Mouse (Mus musculus): Measurements from ENCODE around the gene Rfx4. TPM values are rescaled to one million over a fixed set of nuclear protein-coding genes. Genes with fewer than 3 reads are reported as not detected.

Rfx4 gene
- polyA plus RNA-seq, 1 experiment = 27.9 TPM

DNA sequence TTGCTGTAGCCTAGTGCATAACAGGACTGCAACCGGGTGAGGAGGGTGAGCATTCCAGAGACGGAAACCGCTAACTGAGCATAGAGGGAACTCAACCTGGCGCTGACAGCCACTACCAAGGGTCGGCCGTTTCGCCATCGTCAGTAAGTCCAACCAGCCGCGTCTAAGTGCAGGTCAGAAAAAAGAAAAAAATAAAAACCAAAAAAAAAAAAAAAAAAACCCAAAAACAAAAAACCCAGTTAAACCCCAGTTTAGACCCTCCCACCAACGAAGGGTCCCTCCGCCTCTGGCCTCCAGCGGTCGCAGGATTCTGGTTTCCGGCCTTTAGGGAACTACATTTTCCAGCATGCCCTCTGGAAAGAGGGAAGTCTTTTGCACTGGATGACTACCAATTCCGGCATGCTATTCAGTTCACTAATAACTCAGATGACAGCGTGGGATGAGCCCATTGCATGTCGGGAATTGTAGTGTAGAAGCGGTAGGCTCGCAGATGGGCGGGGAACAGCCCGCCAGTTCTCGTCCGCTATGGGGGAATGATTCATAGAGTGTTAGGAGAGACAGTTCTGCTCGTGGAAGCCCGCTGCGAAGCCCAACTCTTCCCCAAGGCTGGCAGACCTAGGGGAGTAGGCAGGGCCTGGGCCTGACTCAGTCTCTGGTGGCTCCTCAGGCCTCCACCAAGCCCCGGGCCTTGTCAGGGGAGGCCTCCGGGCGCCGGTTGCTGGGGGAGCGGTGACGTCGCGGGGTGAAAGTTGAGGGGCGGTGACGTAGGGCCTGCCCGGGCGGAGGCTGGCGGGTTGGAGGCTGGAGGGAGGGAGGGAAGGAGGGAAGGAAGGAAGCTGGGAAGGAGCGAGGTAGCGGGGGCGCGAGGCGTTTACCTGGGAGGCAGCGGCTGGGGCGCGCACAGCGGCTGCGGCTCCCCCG is 161.2 kb downstream of the Rfx4 start, which contains the start of gene Ric8b:
Gene Ric8b (plus strand): TSS at position 807 of the 921 bp plus-strand sequence.
- TF ChIP-seq POLR2A (IDR thresholded peaks at IDR 0.05; ENCODE audit: borderline replicate concordance, extremely low read depth, insufficient read depth, insufficient read length, poor library complexity, severe bottlenecking) (peak; percentile 64; the same call in 1 of the 2 replicates), CTCF (IDR thresholded peaks at IDR 0.05; ENCODE audit: borderline replicate concordance, extremely low read depth, insufficient read depth, insufficient read length) (no peak)
- peak; percentile 100 for DNase-seq (ENCODE audit: low read depth)

DNA sequence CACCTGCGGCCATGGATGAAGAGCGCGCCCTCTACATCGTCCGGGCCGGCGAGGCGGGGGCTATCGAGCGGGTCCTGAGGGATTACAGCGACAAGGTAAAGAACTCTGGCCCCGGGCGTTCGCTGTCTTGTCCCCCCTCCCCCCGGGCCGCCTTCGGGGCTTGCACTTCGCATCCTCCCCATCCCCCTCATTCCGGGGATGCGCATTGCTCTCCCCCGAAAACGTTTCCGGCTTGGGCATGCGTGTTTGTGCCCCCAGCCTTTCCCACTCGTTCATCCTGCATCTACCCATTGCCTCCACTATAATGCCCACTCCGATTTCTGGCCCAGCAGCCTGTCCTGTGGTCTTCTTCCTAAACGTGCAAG is 161.9 kb downstream of the Rfx4 start:
- peak; percentile 81 for DNase-seq (ENCODE audit: low read depth)
- TF ChIP-seq CTCF (IDR thresholded peaks at IDR 0.05; ENCODE audit: borderline replicate concordance, extremely low read depth, insufficient read depth, insufficient read length) (no peak), POLR2A (IDR thresholded peaks at IDR 0.05; ENCODE audit: borderline replicate concordance, extremely low read depth, insufficient read depth, insufficient read length, poor library complexity, severe bottlenecking) (no peak)

DNA sequence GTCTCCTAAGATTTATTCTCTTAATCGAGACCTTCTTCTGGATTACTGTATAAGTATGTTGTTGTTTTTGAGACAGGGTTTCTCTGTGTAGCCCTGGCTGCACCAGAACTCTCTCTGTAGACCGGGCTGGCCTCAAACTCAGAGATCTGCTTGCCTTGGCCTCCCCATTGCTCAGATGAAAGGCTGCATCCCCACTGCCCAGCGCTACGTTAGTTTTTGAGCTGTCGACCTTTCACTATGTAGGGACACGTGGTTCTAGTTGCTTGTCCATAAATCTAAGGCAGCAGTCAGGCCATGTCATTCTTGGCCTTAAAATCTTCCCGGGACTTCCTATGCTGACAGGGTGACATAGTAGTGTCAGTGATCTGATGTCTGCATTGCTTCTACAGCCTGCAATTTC is 170.5 kb downstream of the Rfx4 start:
- TF ChIP-seq CTCF (IDR thresholded peaks at IDR 0.05; ENCODE audit: borderline replicate concordance, extremely low read depth, insufficient read depth, insufficient read length) = no peak
- no peak for TF ChIP-seq POLR2A (IDR thresholded peaks at IDR 0.05; ENCODE audit: borderline replicate concordance, extremely low read depth, insufficient read depth, insufficient read length, poor library complexity, severe bottlenecking)
- DNase-seq (ENCODE audit: low read depth) = no peak

DNA sequence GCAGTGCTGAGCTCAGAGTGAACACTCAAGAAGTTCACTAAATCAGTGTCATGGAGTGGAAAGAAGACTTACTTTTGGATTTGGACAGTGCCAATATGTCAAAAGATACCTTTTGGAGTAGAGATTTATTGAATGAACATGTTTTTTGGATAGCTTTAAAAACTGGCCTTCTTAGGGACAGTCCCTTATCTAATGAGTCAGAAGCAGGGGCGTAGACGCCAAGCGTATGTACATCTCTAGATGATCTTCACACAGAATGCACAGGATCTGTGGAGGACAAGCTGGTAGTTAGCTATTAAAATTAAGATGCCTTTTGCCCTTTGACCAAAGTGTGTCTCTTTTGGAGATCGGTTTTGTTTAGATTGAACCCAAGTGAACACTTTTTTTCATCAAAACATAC is 171.0 kb downstream of the Rfx4 start:
- TF ChIP-seq CTCF (IDR thresholded peaks at IDR 0.05; ENCODE audit: borderline replicate concordance, extremely low read depth, insufficient read depth, insufficient read length) (no peak), POLR2A (IDR thresholded peaks at IDR 0.05; ENCODE audit: borderline replicate concordance, extremely low read depth, insufficient read depth, insufficient read length, poor library complexity, severe bottlenecking) (no peak)
- no peak for DNase-seq (ENCODE audit: low read depth)

DNA sequence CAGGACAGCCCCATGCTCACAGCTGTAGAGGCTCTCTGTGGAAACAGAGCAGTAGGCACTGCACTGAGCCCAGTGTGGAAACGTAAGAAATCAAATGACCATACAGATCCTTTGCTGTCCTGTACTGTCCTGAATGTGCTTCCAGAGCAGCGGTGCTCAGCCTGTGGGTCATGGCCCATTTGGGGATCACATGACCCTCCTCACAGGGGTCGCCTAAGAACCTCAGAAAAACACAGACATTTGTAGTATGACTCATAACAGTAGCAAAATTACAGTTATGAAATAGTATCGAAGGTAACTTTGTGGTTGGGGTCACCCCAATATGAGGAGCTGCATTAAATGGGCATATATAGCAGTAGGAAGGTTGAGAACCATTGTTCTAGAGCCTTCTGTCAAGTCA is 172.6 kb downstream of the Rfx4 start:
- DNase-seq (ENCODE audit: low read depth) = no peak
- TF ChIP-seq POLR2A (IDR thresholded peaks at IDR 0.05; ENCODE audit: borderline replicate concordance, extremely low read depth, insufficient read depth, insufficient read length, poor library complexity, severe bottlenecking) = no peak
- no peak for TF ChIP-seq CTCF (IDR thresholded peaks at IDR 0.05; ENCODE audit: borderline replicate concordance, extremely low read depth, insufficient read depth, insufficient read length)

DNA sequence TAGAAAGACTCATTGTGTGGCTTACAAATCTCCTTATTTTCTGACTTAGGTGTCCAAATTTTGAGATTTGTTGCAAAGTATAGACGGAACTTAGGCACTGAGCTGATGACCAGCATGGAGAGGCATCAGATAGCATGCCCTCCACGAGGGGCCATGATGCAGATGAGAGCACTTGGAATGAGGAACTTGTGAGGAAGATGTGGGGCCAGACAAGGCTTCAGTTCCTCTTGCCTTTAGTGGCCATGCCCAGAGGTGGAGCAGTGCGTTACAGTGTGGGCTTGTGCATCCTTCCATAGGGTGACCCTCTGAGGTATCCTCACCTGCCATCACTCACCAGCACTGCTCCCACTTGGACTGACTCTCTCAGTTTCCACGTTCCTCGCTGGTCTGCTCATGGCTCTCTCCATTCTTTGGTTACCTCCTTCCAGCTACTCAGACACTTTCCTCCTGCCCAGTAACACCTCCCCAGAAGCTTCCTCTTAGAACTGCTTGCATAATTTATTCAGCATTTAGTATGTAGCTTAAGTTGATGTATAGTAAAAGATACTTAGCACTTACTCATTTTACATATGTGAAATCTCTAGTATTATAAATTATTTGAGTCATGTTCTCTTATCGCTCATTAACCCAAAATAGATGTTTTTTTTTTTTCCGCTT is 179.8 kb downstream of the Rfx4 start:
- DNase-seq (ENCODE audit: low read depth) = no peak
- TF ChIP-seq CTCF (IDR thresholded peaks at IDR 0.05; ENCODE audit: borderline replicate concordance, extremely low read depth, insufficient read depth, insufficient read length) (no peak), POLR2A (IDR thresholded peaks at IDR 0.05; ENCODE audit: borderline replicate concordance, extremely low read depth, insufficient read depth, insufficient read length, poor library complexity, severe bottlenecking) (no peak)

DNA sequence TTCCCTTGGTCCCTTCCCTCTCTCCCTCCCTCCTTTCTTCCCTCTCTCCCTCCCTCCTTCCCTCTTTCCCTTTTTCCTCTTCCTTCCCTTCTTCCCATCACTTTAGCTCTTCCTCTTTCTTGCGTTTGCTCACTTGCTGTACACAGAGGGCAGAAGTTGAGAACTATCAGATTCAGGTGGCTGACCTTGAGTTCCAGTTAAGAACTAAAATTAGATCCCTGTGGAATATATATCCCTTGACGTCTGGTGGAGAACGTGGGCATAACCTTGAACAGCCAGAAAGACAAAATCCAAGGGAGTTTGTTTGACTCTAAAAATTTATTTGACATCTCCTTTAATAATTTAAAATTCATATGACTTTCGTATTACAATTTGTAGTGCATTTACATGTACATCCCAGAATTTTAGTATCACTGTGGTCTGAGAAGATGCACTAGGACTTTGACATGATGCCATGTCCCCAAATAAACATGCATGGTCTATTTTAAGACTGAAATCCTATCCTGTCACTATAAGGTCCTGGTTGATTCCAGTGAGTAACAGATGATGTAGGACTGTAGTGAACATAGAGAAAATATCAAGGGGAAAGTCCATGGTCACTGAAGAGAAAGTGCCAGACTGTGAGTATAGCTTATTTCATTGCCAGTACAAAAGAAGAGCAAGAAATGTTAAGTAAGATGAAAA is 181.1 kb downstream of the Rfx4 start:
- DNase-seq (ENCODE audit: low read depth) = no peak
- TF ChIP-seq POLR2A (IDR thresholded peaks at IDR 0.05; ENCODE audit: borderline replicate concordance, extremely low read depth, insufficient read depth, insufficient read length, poor library complexity, severe bottlenecking) (no peak), CTCF (IDR thresholded peaks at IDR 0.05; ENCODE audit: borderline replicate concordance, extremely low read depth, insufficient read depth, insufficient read length) (no peak)

DNA sequence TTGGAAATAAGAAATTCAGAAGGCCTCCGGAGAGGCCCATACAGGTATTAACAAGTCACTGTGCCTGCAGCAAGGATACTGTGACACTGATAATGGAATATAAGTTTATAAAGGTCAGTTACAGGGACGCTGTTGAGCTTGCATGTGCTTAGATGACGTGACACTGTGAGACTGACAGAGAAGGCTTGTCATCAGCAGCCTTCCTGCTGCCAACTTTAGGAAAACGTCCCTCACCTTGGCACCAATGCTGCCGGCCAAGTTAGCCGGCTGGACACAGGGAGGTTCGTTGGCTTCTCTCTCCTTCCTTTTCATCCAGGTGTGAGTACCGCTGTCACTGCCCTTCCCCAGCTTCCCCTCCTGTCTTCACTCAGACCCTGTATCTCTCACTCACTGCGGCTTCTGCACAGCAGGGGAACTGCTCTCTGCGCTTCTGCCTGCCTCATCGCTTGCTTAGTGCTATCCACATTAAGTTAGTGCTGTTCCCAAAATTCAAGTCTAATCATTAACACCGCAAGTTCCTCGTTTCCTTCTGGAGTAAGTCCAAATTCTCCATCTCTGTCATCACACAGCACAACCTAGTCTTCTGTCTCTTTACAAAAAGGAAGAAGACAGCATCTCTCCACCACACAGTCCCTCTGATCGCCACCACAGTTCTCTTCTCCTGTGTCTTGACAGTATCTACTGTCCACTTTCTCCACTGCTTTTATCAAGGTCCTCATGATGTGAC is 182.4 kb downstream of the Rfx4 start:
- DNase-seq (ENCODE audit: low read depth) = no peak
- TF ChIP-seq POLR2A (IDR thresholded peaks at IDR 0.05; ENCODE audit: borderline replicate concordance, extremely low read depth, insufficient read depth, insufficient read length, poor library complexity, severe bottlenecking) (no peak), CTCF (IDR thresholded peaks at IDR 0.05; ENCODE audit: borderline replicate concordance, extremely low read depth, insufficient read depth, insufficient read length) (no peak)

DNA sequence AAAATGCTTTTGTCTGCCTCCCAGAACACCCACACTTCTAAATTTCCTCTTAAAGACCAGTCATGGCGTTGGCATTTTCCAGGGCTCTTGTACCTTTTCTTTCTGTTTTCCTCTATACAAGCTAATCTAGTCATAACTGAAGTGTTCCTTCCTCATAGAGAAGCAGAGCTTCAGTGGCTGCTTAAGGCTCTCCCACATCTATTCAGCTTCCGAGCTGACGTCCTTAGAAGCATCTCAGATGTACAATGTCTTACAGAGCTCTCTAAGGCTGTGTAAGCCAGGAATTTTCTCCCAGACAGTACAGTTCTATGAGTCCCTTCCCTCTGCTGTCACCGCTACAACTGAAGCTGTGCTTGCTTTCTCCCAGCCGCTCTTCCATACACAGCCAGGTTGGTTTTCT is 183.0 kb downstream of the Rfx4 start:
- TF ChIP-seq CTCF (IDR thresholded peaks at IDR 0.05; ENCODE audit: borderline replicate concordance, extremely low read depth, insufficient read depth, insufficient read length) (no peak), POLR2A (IDR thresholded peaks at IDR 0.05; ENCODE audit: borderline replicate concordance, extremely low read depth, insufficient read depth, insufficient read length, poor library complexity, severe bottlenecking) (no peak)
- DNase-seq (ENCODE audit: low read depth) = no peak

DNA sequence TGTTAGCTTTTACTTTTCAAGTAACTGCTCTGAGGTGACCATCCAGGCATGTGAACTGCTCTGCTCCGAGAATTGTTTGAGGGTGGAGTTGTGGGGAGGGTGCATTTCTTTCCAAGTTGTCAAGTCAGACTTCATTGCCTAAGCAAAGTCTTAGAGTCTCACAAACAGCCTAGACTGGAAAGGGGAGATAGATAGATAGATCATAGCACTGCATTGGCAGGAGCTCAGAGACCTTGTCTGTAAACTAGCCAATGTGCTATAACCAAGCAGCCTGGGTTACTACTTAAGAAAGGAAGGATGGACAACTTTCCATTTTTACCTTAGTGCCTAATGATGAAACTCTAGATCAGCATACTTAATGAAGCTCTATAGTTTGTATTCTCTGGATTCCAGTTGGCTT is 184.5 kb downstream of the Rfx4 start:
- TF ChIP-seq POLR2A (IDR thresholded peaks at IDR 0.05; ENCODE audit: borderline replicate concordance, extremely low read depth, insufficient read depth, insufficient read length, poor library complexity, severe bottlenecking) = no peak
- no peak for TF ChIP-seq CTCF (IDR thresholded peaks at IDR 0.05; ENCODE audit: borderline replicate concordance, extremely low read depth, insufficient read depth, insufficient read length)
- DNase-seq (ENCODE audit: low read depth) = no peak
